Mouse (Mus musculus) sigmoid colon, adult 10 weeks (tissue): ENCODE data around the gene Gm4070. TPM values are rescaled to one million over a fixed set of nuclear protein-coding genes. Genes with fewer than 3 reads are reported as not detected.

ENCODE experiments used
- polyA plus RNA-seq: library from polyadenylated mRNA; stranded (reverse); fragments of 350-450 nt; fragmentation: Illumina TruSeq; extraction: RNeasy Lipid Tissue Mini Kit (QIAGEN cat#74804); gene quantifications from one replicate; pipeline ENCODE4 v1.2.3, GENCODE M21; 2014; ENCODE audit warnings: low read depth, low replicate concordance

Gm4070 gene
- 23.9 TPM for polyA plus RNA-seq

GRCm38 (mm10) chr7:105953812-105954211 is at the start of gene Gm4070:
Gene Gm4070 (minus strand): TSS chr7:105953967.

Other genes starting within 250 kb of the Gm4070 start
- 39.9 TPM for gene Ilk, start 217.4 kb downstream of the Gm4070 start, polyA plus RNA-seq
- 15.8 TPM for gene Rrp8, start 216.6 kb downstream of the Gm4070 start, polyA plus RNA-seq
- 11.8 TPM for gene Taf10, start 209.6 kb downstream of the Gm4070 start, polyA plus RNA-seq
- gene Tpp1, start 201.7 kb downstream of the Gm4070 start, polyA plus RNA-seq = 68.0 TPM
- gene Dchs1, start 166.3 kb downstream of the Gm4070 start, polyA plus RNA-seq = 0.03 TPM
- 6.7 TPM for gene Mrpl17, start 142.9 kb downstream of the Gm4070 start, polyA plus RNA-seq